Mouse (Mus musculus) MEL-GATA-1-ER (cell line): Measurements from ENCODE around the gene Vwf.

ENCODE experiments used
- DNase-seq: peaks from one replicate; pipeline ENCODE4 v3.0.0-alpha.2; 2012; ENCODE audit warnings: low read depth; ENCODE audit errors: extremely low read depth

The Vwf gene

GRCm38 (mm10) chr6:125586042-125586566, 39.5 kb downstream of the Vwf start:
- DNase-seq = no peak

DNA sequence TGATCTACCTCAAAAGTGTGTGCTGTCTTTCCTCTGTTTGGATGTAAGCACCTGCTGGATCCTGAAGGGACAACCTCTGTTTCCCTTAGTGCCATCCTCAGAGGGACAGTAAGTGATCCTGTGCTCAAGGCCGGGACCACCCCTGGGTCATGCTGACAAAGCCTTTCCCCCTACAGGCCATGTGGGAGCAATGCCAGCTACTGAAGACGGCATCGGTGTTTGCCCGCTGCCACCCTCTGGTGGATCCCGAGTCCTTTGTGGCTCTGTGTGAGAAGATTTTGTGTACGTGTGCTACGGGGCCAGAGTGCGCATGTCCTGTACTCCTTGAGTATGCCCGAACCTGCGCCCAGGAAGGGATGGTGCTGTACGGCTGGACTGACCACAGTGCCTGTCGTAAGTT, 41.7 kb downstream of the Vwf start:
- no peak for DNase-seq

- no peak for DNase-seq
Observed at GRCm38 (mm10) chr6:125589075-125589474, 42.5 kb downstream of the Vwf start.

GRCm38 (mm10) chr6:125590056-125590455, 43.5 kb downstream of the Vwf start:
- DNase-seq = no peak

DNA sequence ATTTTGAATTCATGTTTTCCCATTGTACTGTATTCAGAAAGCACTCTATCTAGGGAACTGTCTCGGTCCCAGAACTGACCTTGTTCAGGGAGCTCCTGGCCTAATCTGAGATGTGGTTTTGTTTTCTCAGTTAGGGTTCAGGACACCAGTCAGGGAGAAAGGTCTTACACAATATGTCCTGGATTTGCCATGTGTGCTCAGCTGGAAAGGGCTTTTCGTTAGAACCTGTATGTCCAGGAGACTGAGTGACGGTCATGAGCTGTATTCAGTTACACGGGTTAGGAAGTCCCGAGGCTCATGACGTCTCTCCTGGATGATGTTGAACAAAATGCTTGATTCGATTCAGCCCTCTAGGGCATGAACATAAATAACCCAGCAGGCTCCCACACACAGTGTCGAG, 43.9 kb downstream of the Vwf start:
- DNase-seq = no peak

GRCm38 (mm10) chr6:125591652-125592385, 45.2 kb downstream of the Vwf start:
- no peak for DNase-seq

GRCm38 (mm10) chr6:125592536-125592935, 46.0 kb downstream of the Vwf start:
- DNase-seq = no peak

- DNase-seq = no peak
Observed at GRCm38 (mm10) chr6:125594311-125594710, 47.7 kb downstream of the Vwf start.

DNA sequence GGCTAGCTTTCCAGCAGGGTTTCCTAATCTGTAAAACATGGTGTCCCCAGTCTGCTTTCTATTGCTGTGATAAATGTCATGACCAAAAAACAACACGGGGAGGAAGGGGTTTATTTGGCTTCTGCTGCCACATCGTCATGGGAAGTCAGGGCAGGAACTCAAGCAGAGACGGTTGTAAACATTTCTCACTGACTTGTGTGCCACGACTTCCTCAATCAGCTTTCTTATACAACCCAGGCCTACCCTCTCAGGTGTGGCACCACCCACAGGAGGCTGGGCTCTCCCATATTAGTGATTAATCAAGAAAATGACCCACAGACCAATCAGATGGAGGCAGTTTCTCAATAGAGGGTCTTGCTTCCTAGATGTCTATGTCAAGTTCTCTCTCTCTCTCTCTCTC, 48.3 kb downstream of the Vwf start:
- DNase-seq = no peak

- no peak for DNase-seq
Observed at GRCm38 (mm10) chr6:125596701-125597318, 50.2 kb downstream of the Vwf start.

DNA sequence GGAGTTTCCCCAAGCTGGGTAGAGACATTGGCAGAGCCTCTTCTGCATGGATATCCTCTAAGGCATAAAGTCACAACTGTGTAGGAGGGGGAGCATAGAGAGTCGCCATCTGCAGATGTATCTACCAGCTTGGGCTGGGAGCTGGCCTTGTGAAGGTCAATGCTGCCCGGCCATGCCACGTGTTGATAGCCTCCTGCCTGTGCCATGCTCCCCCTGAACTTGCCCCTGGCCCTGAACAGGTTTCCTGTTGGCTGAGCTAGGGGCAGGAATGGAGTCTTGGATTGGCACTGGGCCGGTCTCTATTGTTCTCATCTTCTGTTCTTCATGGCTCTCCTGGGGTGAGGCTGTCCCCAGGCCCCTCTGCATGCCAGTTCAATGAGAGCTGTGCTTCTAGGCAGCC, 51.1 kb downstream of the Vwf start:
- DNase-seq = no peak

DNA sequence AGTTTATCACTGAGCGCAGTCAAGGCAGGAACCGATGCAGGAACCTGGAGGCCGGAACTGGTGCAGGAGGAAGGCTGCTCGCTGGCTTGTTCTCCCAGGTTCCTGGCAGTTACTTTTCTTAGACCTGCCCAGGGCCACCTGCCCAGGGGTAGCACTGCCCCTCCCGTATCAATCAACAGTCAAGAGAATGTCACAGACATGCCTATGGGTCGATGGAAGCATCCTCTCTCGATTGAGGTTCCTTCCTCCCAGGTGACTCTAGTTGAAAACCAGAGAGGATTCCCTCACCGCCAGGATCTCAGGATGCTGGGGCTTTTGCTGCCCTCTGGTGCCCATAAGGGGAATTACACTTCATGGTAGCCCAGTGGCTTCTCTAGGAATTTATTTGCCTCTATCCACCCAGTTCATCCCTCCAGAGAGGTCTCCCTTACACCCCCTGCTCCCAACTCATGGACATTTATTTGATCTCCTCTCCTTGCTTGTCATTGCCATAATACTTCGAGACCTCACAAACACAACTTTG, 53.5 kb downstream of the Vwf start:
- no peak for DNase-seq

DNA sequence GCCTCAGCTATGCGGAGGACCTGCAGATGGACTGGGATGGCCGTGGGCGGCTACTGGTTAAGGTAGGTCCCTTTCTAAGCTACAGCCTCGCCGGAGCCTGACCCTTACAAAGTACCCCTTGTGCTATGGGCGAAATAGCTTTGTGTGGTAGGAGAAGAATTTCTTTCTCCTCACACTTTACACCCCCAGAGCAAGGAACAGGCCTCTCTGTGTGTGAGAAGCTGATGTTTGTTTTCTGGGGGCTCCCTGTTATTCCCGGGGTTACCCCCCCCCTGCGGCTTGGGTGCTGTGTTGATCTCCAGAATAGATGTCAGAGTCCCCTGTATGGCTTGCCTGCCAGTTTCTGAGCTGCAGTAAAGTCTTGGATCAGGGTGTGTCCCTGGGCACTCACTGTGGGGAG, 54.1 kb downstream of the Vwf start:
- DNase-seq = no peak

DNA sequence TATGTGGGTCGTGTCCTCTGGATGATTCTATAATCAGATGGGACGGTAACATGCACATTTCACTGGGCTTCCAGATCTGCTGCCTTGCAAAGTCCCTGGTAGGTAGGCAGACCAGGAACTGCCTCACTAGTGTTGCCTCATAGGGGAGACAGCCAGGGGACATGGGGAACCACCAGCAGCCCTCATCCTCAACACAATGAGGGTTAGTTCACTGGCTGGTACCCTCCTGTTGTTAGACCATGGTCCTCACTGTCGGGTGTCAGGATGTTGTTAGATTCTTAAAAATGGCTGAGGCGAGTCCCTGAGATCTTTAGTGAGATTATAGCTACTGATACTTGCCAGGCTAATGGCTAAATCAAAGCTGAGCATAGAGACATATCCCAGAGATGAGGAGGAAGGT, 54.6 kb downstream of the Vwf start:
- DNase-seq = no peak

- no peak for DNase-seq
Observed at GRCm38 (mm10) chr6:125601748-125602147, 55.2 kb downstream of the Vwf start.

GRCm38 (mm10) chr6:125602354-125602753, 55.8 kb downstream of the Vwf start:
- no peak for DNase-seq

- DNase-seq = peak; percentile 72
Observed at GRCm38 (mm10) chr6:125603234-125603633, 56.7 kb downstream of the Vwf start.

DNA sequence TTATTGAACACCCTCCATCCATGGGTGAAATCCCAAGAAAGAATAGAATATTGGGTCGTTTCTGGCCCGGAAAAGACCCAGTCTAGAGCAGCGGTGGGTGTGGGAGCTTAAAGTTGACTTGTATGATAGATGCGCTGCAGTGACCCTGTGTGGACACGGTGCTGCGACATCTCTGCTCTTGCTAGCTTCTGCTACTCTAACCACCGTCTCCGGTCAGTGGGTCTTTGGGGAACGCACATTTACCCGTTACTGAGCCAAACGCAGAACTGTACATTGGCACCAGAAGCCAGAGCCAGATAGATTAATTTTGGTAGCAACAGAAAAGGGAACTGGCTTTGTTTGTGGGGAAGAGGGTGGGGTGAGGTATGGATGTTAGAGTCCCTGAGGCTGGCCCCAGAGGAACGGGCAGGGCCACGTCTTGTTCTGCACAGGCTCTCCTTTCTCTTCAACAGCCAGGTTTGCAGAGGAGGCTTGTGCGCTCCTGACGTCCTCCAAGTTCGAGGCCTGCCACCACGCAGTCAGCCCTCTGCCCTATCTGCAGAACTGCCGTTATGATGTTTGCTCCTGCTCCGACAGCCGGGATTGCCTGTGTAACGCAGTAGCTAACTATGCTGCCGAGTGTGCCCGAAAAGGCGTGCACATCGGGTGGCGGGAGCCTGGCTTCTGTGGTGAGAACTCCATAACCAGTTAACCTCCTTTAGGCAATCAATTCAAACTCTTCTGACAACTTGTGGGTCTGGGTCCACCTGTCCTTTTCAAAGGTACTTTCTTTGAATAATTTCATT, 57.3 kb downstream of the Vwf start:
- no peak for DNase-seq

GRCm38 (mm10) chr6:125604463-125605191, 58.1 kb downstream of the Vwf start:
- DNase-seq = peak; percentile 58

DNA sequence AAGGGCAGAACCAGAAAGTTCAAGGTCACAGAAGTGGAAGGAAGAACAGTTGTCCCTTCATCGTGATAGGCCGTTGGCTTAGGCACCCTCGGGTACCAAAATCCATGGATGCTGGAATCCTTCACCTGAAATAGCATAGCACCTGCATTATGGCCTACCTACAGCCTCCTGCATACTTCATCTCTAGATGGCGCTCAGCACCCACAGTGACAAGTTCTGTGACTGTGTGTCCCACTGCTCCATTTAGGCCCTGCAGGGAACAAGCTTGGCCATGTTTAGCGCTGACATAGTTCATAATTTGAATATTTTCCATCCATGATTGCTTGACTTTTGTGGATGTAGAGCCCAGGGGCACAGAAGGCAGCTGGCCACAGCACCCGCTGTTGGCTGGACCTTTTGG, 62.5 kb downstream of the Vwf start:
- DNase-seq = no peak

DNA sequence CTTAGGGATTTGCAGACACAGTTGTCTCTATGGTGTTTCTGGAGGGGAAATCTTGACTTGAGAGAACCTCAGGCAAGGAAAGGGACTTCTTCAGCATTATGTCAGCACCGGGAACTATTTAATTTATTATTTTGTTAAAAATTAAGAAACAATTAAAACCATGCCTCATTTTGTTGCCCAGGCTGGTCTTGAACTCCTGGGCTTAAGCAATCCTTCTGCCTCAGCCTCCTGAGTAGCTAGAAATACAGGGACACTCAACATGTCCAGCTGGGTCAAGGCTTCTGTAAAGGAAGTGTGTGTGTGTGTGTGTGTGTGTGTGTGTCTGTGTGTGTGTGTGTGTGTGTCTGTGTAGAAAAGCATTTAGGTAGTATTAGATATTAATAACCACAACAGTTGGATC, 71.3 kb downstream of the Vwf start:
- no peak for DNase-seq
